Comparison of ENCODE assay signal across 10 mouse cellular contexts in genomic region chr5:139409412-139409811, GRCm38 (mm10). TPM values are rescaled to one million over a fixed set of nuclear protein-coding genes. Genes with fewer than 3 reads are reported as not detected.
A peak's percentile ranks its signal among the peaks of the same experiment; 100 is the strongest.
DNase-seq lines count a peak whose midpoint lies in the region; ATAC-seq and TF ChIP-seq lines count a peak whose summit lies in the region.
"Had no signal": no experiment of that assay in that cellular context is flagged by ENCODE, and none has a peak within 500 bp of the region (broad histone marks: within the 10 kb centered on the region; RNA-seq: fewer than 3 reads in every experiment).

No protein-coding gene starts in this region.

- H3K4me1 ChIP-seq in lung, adult 2 months (ENCODE audit: control insufficient read depth, insufficient read depth, low read length) = peaks cover 17% of the 10 kb centered on the region
- peaks cover 25% of the 10 kb centered on the region; the same call in 1 of the 2 replicates for H3K4me1 ChIP-seq in kidney, postnatal 0 days (replicated peaks; ENCODE audit: insufficient read depth, low read length)
- peaks cover 11% of the 10 kb centered on the region for H3K4me1 ChIP-seq in stomach, embryonic 16.5 days (ENCODE audit: control insufficient read depth, insufficient read depth, low read length)

- TF ChIP-seq CTCF in lung, adult 2 months (IDR thresholded peaks at IDR 0.05; ENCODE audit: insufficient read depth, low read length) = no peak
- no peak for TF ChIP-seq CTCF in kidney, postnatal 0 days (IDR thresholded peaks at IDR 0.05; ENCODE audit: low read depth)

- H3K9me3 ChIP-seq in kidney, postnatal 0 days (replicated peaks; ENCODE audit: low read length) = no peaks in the 10 kb centered on the region
- H3K9me3 ChIP-seq in stomach, embryonic 16.5 days (replicated peaks; ENCODE audit: control insufficient read depth, low read length) = no peaks in the 10 kb centered on the region
- H3K9me3 ChIP-seq: hindbrain, embryonic 15.5 days had no signal

- WGBS in lung, adult 2 months = 31% methylated on average over 12 of the region's 12 CpGs
- WGBS in kidney, postnatal 0 days = 60% methylated on average over 12 of the region's 12 CpGs
- WGBS in stomach, embryonic 16.5 days = 66% methylated on average over 12 of the region's 12 CpGs

- no peaks in the 10 kb centered on the region for H3K27me3 ChIP-seq in kidney, postnatal 0 days (ENCODE audit: insufficient read depth, low read length)
- H3K27me3 ChIP-seq in stomach, embryonic 16.5 days (ENCODE audit: control insufficient read depth, insufficient read depth, low read length) = no peaks in the 10 kb centered on the region
- H3K27me3 ChIP-seq: hindbrain, embryonic 15.5 days had no signal

- H3K9ac ChIP-seq in kidney, postnatal 0 days (ENCODE audit: low read depth, low read length) = no peak overlapping the region
- H3K9ac ChIP-seq in stomach, embryonic 16.5 days (ENCODE audit: low read length) = 0 out of 2 replicates have a peak overlapping the region, but pooled peaks have one; percentile 17
- H3K9ac ChIP-seq: hindbrain, embryonic 15.5 days had no signal

- intact Hi-C loops in gastrocnemius, postnatal 14 days (cut with DNase I; ENCODE audit: low total_unique reads) = no loop called here

- peak; percentile 77 to 79 for DNase-seq in lung, adult 18-20 months
- DNase-seq in lung, adult 2 months = no peak
- DNase-seq in gastrocnemius, postnatal 14 days = peak; percentile 89
- peak; percentile 49 for DNase-seq in kidney, postnatal 0 days (ENCODE audit: low spot score)
- no peak for DNase-seq in thymus, postnatal 14 days
- DNase-seq in cerebellum, adult 9-11 months = no peak
- DNase-seq in layer of hippocampus, postnatal 25 days (ENCODE audit: extremely low spot score in 1 of 2, low spot score in 1 of 2) = no peak

- peak overlapping the region; percentile 37; the same call in 1 of the 2 replicates for H3K27ac ChIP-seq in kidney, postnatal 0 days
- peak overlapping the region; percentile 64; the same call in 1 of the 2 replicates for H3K27ac ChIP-seq in stomach, embryonic 16.5 days (ENCODE audit: low read length)
- H3K27ac ChIP-seq: hindbrain, embryonic 15.5 days had no signal

- ATAC-seq in kidney, postnatal 0 days (replicated peaks; ENCODE audit: low FRiP score, low read depth) = peak; percentile 40
- peak; percentile 60; the same call in 1 of the 2 replicates for ATAC-seq in stomach, embryonic 16.5 days (ENCODE audit: insufficient read depth, low FRiP score)

- no peaks in the 10 kb centered on the region for H3K36me3 ChIP-seq in kidney, postnatal 0 days (ENCODE audit: insufficient read depth, low read length)
- no peaks in the 10 kb centered on the region for H3K36me3 ChIP-seq in stomach, embryonic 16.5 days (ENCODE audit: control insufficient read depth, insufficient read depth, low read length)
- H3K36me3 ChIP-seq: hindbrain, embryonic 15.5 days had no signal

- TF ChIP-seq POLR2A in lung, adult 2 months (IDR thresholded peaks at IDR 0.05; ENCODE audit: borderline replicate concordance, extremely low read depth, low read depth, low read length) = no peak

- no peak overlapping the region for H3K4me2 ChIP-seq in kidney, postnatal 0 days (ENCODE audit: low read length)
- no peak overlapping the region for H3K4me2 ChIP-seq in stomach, embryonic 16.5 days (ENCODE audit: low read depth, low read length)
- H3K4me2 ChIP-seq: hindbrain, embryonic 15.5 days had no signal

- no peak overlapping the region for H3K4me3 ChIP-seq in lung, adult 2 months (replicated peaks; ENCODE audit: extremely low read depth, low read depth, low read length)
- no peak overlapping the region for H3K4me3 ChIP-seq in kidney, postnatal 0 days (replicated peaks; ENCODE audit: low read depth, low read length)
- H3K4me3 ChIP-seq in stomach, embryonic 16.5 days (replicated peaks; ENCODE audit: low read length) = no peak overlapping the region
- H3K4me3 ChIP-seq: hindbrain, embryonic 15.5 days had no signal

RNA-seq across cellular contexts. Expression of gene C130050O18Rik, which starts 4.3 kb away (rescaled TPM):
- polyA plus RNA-seq in lung, adult 2 months (2012; rRNA removed) = 7.2 and 9.0 TPM in 2 replicates
- total RNA-seq in gastrocnemius, postnatal 14 days (2021) = under 1 TPM; 0.39 to 0.60 TPM
- 1.2 and 1.5 TPM in 2 replicates for polyA plus RNA-seq in kidney, postnatal 0 days (2015; fragmentation: Nextera tagmentation; extraction: Ambion mirVana)
- 0.80 and 1.2 TPM in 2 replicates for polyA plus RNA-seq in stomach, embryonic 16.5 days (2015; fragmentation: Nextera tagmentation; extraction: Ambion mirVana)
- under 1 TPM; 0.25 to 0.33 TPM for total RNA-seq in layer of hippocampus, postnatal 25 days (2021)

RNA-seq across cellular contexts. Expression of gene Gper1, which starts 13.5 kb away (rescaled TPM):
- 2.7 and 3.3 TPM in 2 replicates for polyA plus RNA-seq in lung, adult 2 months (2012; rRNA removed)
- total RNA-seq in gastrocnemius, postnatal 14 days (2021) = 1 to 10 TPM; 2.2 to 2.4 TPM
- polyA plus RNA-seq in kidney, postnatal 0 days (2015; fragmentation: Nextera tagmentation; extraction: Ambion mirVana) = 11.3 and 11.9 TPM in 2 replicates
- 2.9 and 3.6 TPM in 2 replicates for polyA plus RNA-seq in stomach, embryonic 16.5 days (2015; fragmentation: Nextera tagmentation; extraction: Ambion mirVana)
- 1 to 10 TPM; 2.3 to 2.8 TPM for total RNA-seq in layer of hippocampus, postnatal 25 days (2021)

RNA-seq across cellular contexts. Expression of gene Gpr146, which starts 31.9 kb away (rescaled TPM):
- 75.7 and 93.4 TPM in 2 replicates for polyA plus RNA-seq in lung, adult 2 months (2012; rRNA removed)
- total RNA-seq in gastrocnemius, postnatal 14 days (2021) = 10 to 100 TPM; 17.2 to 26.0 TPM
- 7.6 and 7.8 TPM in 2 replicates for polyA plus RNA-seq in kidney, postnatal 0 days (2015; fragmentation: Nextera tagmentation; extraction: Ambion mirVana)
- 3.1 and 4.2 TPM in 2 replicates for polyA plus RNA-seq in stomach, embryonic 16.5 days (2015; fragmentation: Nextera tagmentation; extraction: Ambion mirVana)
- total RNA-seq in layer of hippocampus, postnatal 25 days (2021) = 10 to 100 TPM; 12.7 to 13.1 TPM

RNA-seq across cellular contexts. Expression of gene 3110082I17Rik, which starts 50.9 kb away (rescaled TPM):
- 12.2 and 14.0 TPM in 2 replicates for polyA plus RNA-seq in lung, adult 2 months (2012; rRNA removed)
- 1 to 10 TPM; 9.2 TPM for total RNA-seq in gastrocnemius, postnatal 14 days (2021)
- 25.6 and 26.6 TPM in 2 replicates for polyA plus RNA-seq in kidney, postnatal 0 days (2015; fragmentation: Nextera tagmentation; extraction: Ambion mirVana)
- 35.2 and 35.7 TPM in 2 replicates for polyA plus RNA-seq in stomach, embryonic 16.5 days (2015; fragmentation: Nextera tagmentation; extraction: Ambion mirVana)
- 10 to 100 TPM; 14.0 to 17.3 TPM for total RNA-seq in layer of hippocampus, postnatal 25 days (2021)

RNA-seq across cellular contexts. Expression of gene Cyp2w1, which starts 57.0 kb away (rescaled TPM):
- polyA plus RNA-seq in lung, adult 2 months (2012; rRNA removed) = 0.33 TPM in 1 of 2 replicates, not detected in the other
- not detected for total RNA-seq in gastrocnemius, postnatal 14 days (2021)
- not detected in 2 replicates for polyA plus RNA-seq in kidney, postnatal 0 days (2015; fragmentation: Nextera tagmentation; extraction: Ambion mirVana)
- polyA plus RNA-seq in stomach, embryonic 16.5 days (2015; fragmentation: Nextera tagmentation; extraction: Ambion mirVana) = 11.4 and 11.5 TPM in 2 replicates
- total RNA-seq in layer of hippocampus, postnatal 25 days (2021) = not detected
- total RNA-seq: MEL had no signal
- polyA plus RNA-seq: hindbrain, embryonic 15.5 days had no signal

Comparison
In these comparisons a context has a peak if more than half of its experiments do, and no peak if none do; other contexts are left out.
1. DNase-seq: peak in lung, adult 18-20 months (2 of 2), gastrocnemius, postnatal 14 days (single experiment) and kidney, postnatal 0 days (single experiment); none in lung, adult 2 months (single experiment), thymus, postnatal 14 days (single experiment), cerebellum, adult 9-11 months (single experiment) and layer of hippocampus, postnatal 25 days (0 of 2).